Mouse (Mus musculus): Measurements from ENCODE around the gene Dennd1a. TPM values are rescaled to one million over a fixed set of nuclear protein-coding genes. Genes with fewer than 3 reads are reported as not detected.
A peak's percentile ranks its signal among the peaks of the same experiment; 100 is the strongest.
"Not testable (repeated sequence)": the region's sequence is repeated elsewhere in the genome, so short reads cannot be mapped to it uniquely, and the experiment has no call there.

Gene Dennd1a
- polyA plus RNA-seq, 1 experiment from 2014 or later = 13.9 TPM

GRCm38 (mm10) chr2:37963362-37963761, 323.8 kb downstream of the Dennd1a start:
- no peak overlapping the region for H3K9ac ChIP-seq (ENCODE audit: low read length)
- H3K9me3 ChIP-seq (replicated peaks; ENCODE audit: control insufficient read depth, low read length) = no peaks in the 10 kb centered on the region
- H3K4me2 ChIP-seq (ENCODE audit: low read length) = no peak overlapping the region
- H3K4me3 ChIP-seq (ENCODE audit: low read depth, low read length) = no peak overlapping the region
- 22% methylated on average over 4 of the region's 4 CpGs for whole genome bisulfite sequencing
- DNase-seq (ENCODE audit: low spot score) (peak; percentile 30), ATAC-seq (no peak)
- no peaks in the 10 kb centered on the region for H3K27me3 ChIP-seq (replicated peaks; ENCODE audit: control insufficient read depth, insufficient read depth, low read length)
- peaks cover 14% of the 10 kb centered on the region for H3K4me1 ChIP-seq (ENCODE audit: control insufficient read depth, insufficient read depth, low read length)
- H3K36me3 ChIP-seq (ENCODE audit: control insufficient read depth, insufficient read depth, low read length) = 0 out of 2 replicates have a peak, but pooled peaks cover 6% of the 10 kb centered on the region
- 0 out of 2 replicates have a peak overlapping the region, but pooled peaks have one; percentile 36 for H3K27ac ChIP-seq (ENCODE audit: low read depth, low read length)

GRCm38 (mm10) chr2:37948424-37948823, 338.8 kb downstream of the Dennd1a start:
- DNase-seq (ENCODE audit: low spot score) = no peak
- WGBS = 39% methylated on average over 2 of the region's 2 CpGs
- H3K27me3 ChIP-seq (replicated peaks; ENCODE audit: control insufficient read depth, insufficient read depth, low read length) = no peaks in the 10 kb centered on the region
- peaks cover 13% of the 10 kb centered on the region for H3K4me1 ChIP-seq (ENCODE audit: control insufficient read depth, insufficient read depth, low read length)
- no peak overlapping the region for H3K27ac ChIP-seq (ENCODE audit: low read depth, low read length)
- H3K4me3 ChIP-seq (ENCODE audit: low read depth, low read length) = no peak overlapping the region
- H3K9ac ChIP-seq (ENCODE audit: low read length) = no peak overlapping the region
- H3K36me3 ChIP-seq (ENCODE audit: control insufficient read depth, insufficient read depth, low read length) = no peaks in the 10 kb centered on the region
- ATAC-seq = no peak
- H3K4me2 ChIP-seq (ENCODE audit: low read length) = no peak overlapping the region
- H3K9me3 ChIP-seq (replicated peaks; ENCODE audit: control insufficient read depth, low read length) = no peaks in the 10 kb centered on the region

- no peak overlapping the region for H3K4me3 ChIP-seq (ENCODE audit: low read depth, low read length)
- H3K4me1 ChIP-seq (ENCODE audit: control insufficient read depth, insufficient read depth, low read length) = peaks cover 13% of the 10 kb centered on the region
- whole genome bisulfite sequencing = 22% methylated on average over 9 of the region's 9 CpGs
- ATAC-seq (peak; percentile 60; the same call in 1 of the 2 replicates), DNase-seq (ENCODE audit: low spot score) (peak; percentile 68)
- no peak overlapping the region for H3K9ac ChIP-seq (ENCODE audit: low read length)
- H3K36me3 ChIP-seq (ENCODE audit: control insufficient read depth, insufficient read depth, low read length) = no peaks in the 10 kb centered on the region
- H3K27me3 ChIP-seq (replicated peaks; ENCODE audit: control insufficient read depth, insufficient read depth, low read length) = no peaks in the 10 kb centered on the region
- H3K9me3 ChIP-seq (replicated peaks; ENCODE audit: control insufficient read depth, low read length) = no peaks in the 10 kb centered on the region
- peak overlapping the region; percentile 4; the same call in 1 of the 2 replicates for H3K4me2 ChIP-seq (ENCODE audit: low read length)
- peak overlapping the region; percentile 31 for H3K27ac ChIP-seq (ENCODE audit: low read depth, low read length)
Observed at GRCm38 (mm10) chr2:37945598-37946336, 341.4 kb downstream of the Dennd1a start.

- WGBS = 90% methylated on average over 2 of the region's 2 CpGs
- Histone ChIP-seq H3K4me2 (ENCODE audit: low read length) (no peak overlapping the region), H3K9ac (ENCODE audit: low read length) (no peak overlapping the region), H3K4me1 (ENCODE audit: control insufficient read depth, insufficient read depth, low read length) (peaks cover 13% of the 10 kb centered on the region), H3K27me3 (replicated peaks; ENCODE audit: control insufficient read depth, insufficient read depth, low read length) (no peaks in the 10 kb centered on the region), H3K27ac (ENCODE audit: low read depth, low read length) (no peak overlapping the region), H3K9me3 (replicated peaks; ENCODE audit: control insufficient read depth, low read length) (no peaks in the 10 kb centered on the region), H3K36me3 (ENCODE audit: control insufficient read depth, insufficient read depth, low read length) (no peaks in the 10 kb centered on the region), H3K4me3 (ENCODE audit: low read depth, low read length) (no peak overlapping the region)
- DNase-seq (ENCODE audit: low spot score) (no peak), ATAC-seq (no peak)
Observed at GRCm38 (mm10) chr2:37942906-37943305, 344.3 kb downstream of the Dennd1a start.

GRCm38 (mm10) chr2:37941741-37942140, 345.4 kb downstream of the Dennd1a start:
- Histone ChIP-seq H3K27ac (ENCODE audit: low read depth, low read length) (no peak overlapping the region), H3K4me2 (ENCODE audit: low read length) (no peak overlapping the region), H3K36me3 (ENCODE audit: control insufficient read depth, insufficient read depth, low read length) (no peaks in the 10 kb centered on the region), H3K4me1 (ENCODE audit: control insufficient read depth, insufficient read depth, low read length) (peaks cover 13% of the 10 kb centered on the region), H3K9ac (ENCODE audit: low read length) (no peak overlapping the region), H3K9me3 (replicated peaks; ENCODE audit: control insufficient read depth, low read length) (no peaks in the 10 kb centered on the region), H3K4me3 (ENCODE audit: low read depth, low read length) (no peak overlapping the region), H3K27me3 (replicated peaks; ENCODE audit: control insufficient read depth, insufficient read depth, low read length) (no peaks in the 10 kb centered on the region)
- DNase-seq (ENCODE audit: low spot score) (no peak), ATAC-seq (no peak)

GRCm38 (mm10) chr2:37940845-37941361, 346.3 kb downstream of the Dennd1a start:
- DNase-seq (ENCODE audit: low spot score) (no peak), ATAC-seq (no peak)
- no peaks in the 10 kb centered on the region for H3K9me3 ChIP-seq (replicated peaks; ENCODE audit: control insufficient read depth, low read length)
- peaks cover under 1% of the 10 kb centered on the region; the same call in 1 of the 2 replicates for H3K36me3 ChIP-seq (ENCODE audit: control insufficient read depth, insufficient read depth, low read length)
- H3K27ac ChIP-seq (ENCODE audit: low read depth, low read length) = no peak overlapping the region
- H3K4me3 ChIP-seq (ENCODE audit: low read depth, low read length) = no peak overlapping the region
- 97% methylated on average over 4 of the region's 4 CpGs for WGBS
- no peak overlapping the region for H3K4me2 ChIP-seq (ENCODE audit: low read length)
- no peak overlapping the region for H3K9ac ChIP-seq (ENCODE audit: low read length)
- H3K27me3 ChIP-seq (replicated peaks; ENCODE audit: control insufficient read depth, insufficient read depth, low read length) = no peaks in the 10 kb centered on the region
- H3K4me1 ChIP-seq (ENCODE audit: control insufficient read depth, insufficient read depth, low read length) = peaks cover 6% of the 10 kb centered on the region; the same call in 1 of the 2 replicates

- H3K9me3 ChIP-seq (replicated peaks; ENCODE audit: control insufficient read depth, low read length) = no peaks in the 10 kb centered on the region
- no peak for ATAC-seq
- H3K27me3 ChIP-seq (replicated peaks; ENCODE audit: control insufficient read depth, insufficient read depth, low read length) = no peaks in the 10 kb centered on the region
- DNase-seq (ENCODE audit: low spot score) = no peak
- 33% methylated on average over 1 of the region's 1 CpGs for WGBS
- no peak overlapping the region for H3K4me3 ChIP-seq (ENCODE audit: low read depth, low read length)
- no peaks in the 10 kb centered on the region; the same call in 1 of the 2 replicates for H3K4me1 ChIP-seq (ENCODE audit: control insufficient read depth, insufficient read depth, low read length)
- no peak overlapping the region for H3K27ac ChIP-seq (ENCODE audit: low read depth, low read length)
- H3K4me2 ChIP-seq (ENCODE audit: low read length) = no peak overlapping the region
- H3K36me3 ChIP-seq (ENCODE audit: control insufficient read depth, insufficient read depth, low read length) = peaks cover 5% of the 10 kb centered on the region; the same call in 1 of the 2 replicates
- H3K9ac ChIP-seq (ENCODE audit: low read length) = no peak overlapping the region
Observed at GRCm38 (mm10) chr2:37939997-37940396, 347.2 kb downstream of the Dennd1a start.

- not testable (repeated sequence) for H3K27me3 ChIP-seq (replicated peaks; ENCODE audit: control insufficient read depth, insufficient read depth, low read length); H3K4me2 ChIP-seq (ENCODE audit: low read length)
- 83% methylated on average over 4 of the region's 4 CpGs for WGBS
Observed at GRCm38 (mm10) chr2:37936922-37937321, 350.3 kb downstream of the Dennd1a start.

GRCm38 (mm10) chr2:37932240-37932639, 354.9 kb downstream of the Dennd1a start:
- H3K36me3 ChIP-seq (ENCODE audit: control insufficient read depth, insufficient read depth, low read length) = peaks cover 5% of the 10 kb centered on the region; the same call in 1 of the 2 replicates
- H3K4me1 ChIP-seq (ENCODE audit: control insufficient read depth, insufficient read depth, low read length) = peaks cover 23% of the 10 kb centered on the region
- no peak overlapping the region for H3K4me2 ChIP-seq (ENCODE audit: low read length)
- no peak overlapping the region for H3K4me3 ChIP-seq (ENCODE audit: low read depth, low read length)
- H3K9ac ChIP-seq (ENCODE audit: low read length) = no peak overlapping the region
- no peaks in the 10 kb centered on the region for H3K9me3 ChIP-seq (replicated peaks; ENCODE audit: control insufficient read depth, low read length)
- no peak for DNase-seq (ENCODE audit: low spot score)
- H3K27ac ChIP-seq (ENCODE audit: low read depth, low read length) = peak overlapping the region; percentile 77
- H3K27me3 ChIP-seq (replicated peaks; ENCODE audit: control insufficient read depth, insufficient read depth, low read length) = no peaks in the 10 kb centered on the region
- no peak for ATAC-seq
- WGBS = 100% methylated on average over 1 of the region's 1 CpGs

More at GRCm38 (mm10) chr2:37936922-37937321, 350.3 kb downstream of the Dennd1a start:
- H3K27ac ChIP-seq (ENCODE audit: low read depth, low read length); H3K9ac ChIP-seq (ENCODE audit: low read length); H3K4me3 ChIP-seq (ENCODE audit: low read depth, low read length); ATAC-seq; H3K4me1 ChIP-seq (ENCODE audit: control insufficient read depth, insufficient read depth, low read length); H3K9me3 ChIP-seq (replicated peaks; ENCODE audit: control insufficient read depth, low read length); H3K36me3 ChIP-seq (ENCODE audit: control insufficient read depth, insufficient read depth, low read length); DNase-seq (ENCODE audit: low spot score): not testable (repeated sequence)
